Mouse (Mus musculus) left cerebral cortex, adult 11 months (tissue): Measurements from ENCODE around the gene Dok3.

Source experiments
- DNase-seq: peaks from one replicate; pipeline ENCODE4 v3.0.0; 2022; ENCODE audit warnings: low spot score

The Dok3 gene

DNA sequence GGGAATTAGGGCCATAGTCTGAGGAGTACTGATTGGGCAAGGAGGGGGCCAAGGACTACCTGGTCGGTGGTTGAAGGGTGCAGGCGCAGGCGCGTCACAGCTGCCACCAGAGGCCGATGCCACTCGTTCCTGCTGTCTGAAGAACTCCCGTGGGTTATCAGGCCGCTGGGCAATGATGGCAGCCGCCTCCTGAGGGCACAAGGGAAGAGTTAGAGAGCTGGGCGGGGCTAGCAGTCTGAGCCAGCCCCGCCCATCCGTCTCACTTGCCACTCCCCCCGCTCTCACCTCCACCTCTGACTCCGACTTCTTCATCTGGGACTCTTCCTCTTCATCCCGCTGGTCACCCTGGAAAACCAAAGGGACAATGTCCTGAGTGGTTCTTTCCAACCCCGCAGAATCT, 51.6 kb downstream of the Dok3 start:
- no peak for DNase-seq

DNA sequence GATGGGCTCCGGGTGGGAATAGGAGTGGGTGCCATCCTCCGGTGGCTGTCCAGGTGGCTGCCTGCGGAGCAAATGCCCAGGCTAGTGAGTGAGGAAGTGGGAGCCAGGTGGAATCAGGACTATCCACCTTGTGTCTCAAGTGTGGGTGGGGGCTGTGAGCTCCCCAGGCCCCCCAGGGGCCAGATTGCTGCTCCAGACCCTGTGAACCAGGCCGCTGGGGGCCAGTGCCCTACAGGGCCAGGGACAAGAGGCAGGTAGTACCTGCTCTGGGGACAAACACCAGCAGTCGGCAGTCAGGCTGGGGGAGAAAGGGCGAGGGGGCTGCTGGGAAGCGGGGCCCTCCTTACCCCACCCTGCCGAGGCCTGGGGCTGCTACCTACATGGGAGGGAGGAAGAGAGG, 52.8 kb downstream of the Dok3 start:
- no peak for DNase-seq

DNA sequence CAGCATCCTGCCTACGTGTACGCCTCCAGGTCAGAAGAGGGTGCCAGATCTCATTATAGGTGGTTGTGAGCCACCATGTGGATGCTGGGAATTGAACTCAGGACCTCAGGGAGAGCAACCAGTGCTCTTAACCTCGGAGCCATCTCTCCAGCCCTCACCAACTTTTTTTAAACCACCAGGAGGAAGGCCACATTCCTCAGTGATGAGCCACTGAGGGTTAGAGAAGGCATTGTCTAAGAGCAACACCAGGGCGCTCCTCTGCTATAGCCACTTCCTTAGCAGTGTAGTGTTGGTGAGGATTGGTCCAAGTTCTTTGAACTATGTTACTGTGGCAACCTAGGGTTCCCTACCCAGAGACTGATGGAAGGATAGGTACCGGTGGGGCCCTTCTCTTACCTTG, 53.3 kb downstream of the Dok3 start:
- DNase-seq = no peak

DNA sequence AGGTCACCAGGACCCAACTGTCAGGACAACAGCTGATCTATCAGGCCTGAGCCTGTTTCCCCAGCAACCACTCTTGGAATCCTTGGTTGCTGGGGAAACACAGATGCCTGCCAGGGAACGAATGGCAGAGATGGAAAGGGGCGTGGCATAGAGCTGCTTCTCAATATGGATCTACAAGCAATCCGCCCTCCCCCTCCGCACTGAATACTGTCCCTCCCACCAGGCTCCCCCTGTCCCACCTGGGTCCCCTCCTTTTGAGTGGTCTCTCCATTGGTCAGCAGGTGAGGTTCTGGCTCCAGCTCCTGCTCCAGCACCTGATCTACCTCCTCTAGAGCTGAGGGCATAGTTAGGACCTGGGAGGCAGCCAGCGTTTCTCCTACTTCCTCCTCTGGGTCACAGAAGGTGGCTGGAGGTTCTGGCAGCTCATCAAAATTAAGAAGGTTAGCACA, 54.5 kb downstream of the Dok3 start:
- no peak for DNase-seq

DNA sequence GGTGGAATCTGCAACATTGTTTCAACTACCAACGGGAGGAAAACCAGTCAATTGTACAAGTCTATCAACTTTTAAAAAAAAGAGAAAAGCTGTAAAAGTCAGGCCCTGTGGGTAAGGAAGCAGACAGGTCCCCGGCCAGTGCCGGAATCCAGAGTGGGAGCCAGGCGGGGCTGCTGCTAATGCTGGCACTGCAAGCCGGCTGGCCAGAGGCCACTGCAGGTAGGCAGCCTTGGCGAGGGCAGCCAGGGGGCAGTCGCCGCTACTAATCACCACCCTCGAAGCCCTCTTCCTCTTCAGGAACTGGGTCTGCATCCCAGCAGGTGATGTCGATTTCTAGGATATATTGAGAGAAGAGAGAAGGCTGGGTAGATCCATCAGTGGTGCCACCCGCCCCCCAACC, 55.1 kb downstream of the Dok3 start:
- no peak for DNase-seq
